Mouse (Mus musculus) kidney, postnatal 14 days (tissue): ENCODE data around the gene Sf3a1.

Source experiments
- DNase-seq: peaks from one replicate; pipeline ENCODE4 v3.0.0; 2022; ENCODE audit warnings: mixed read lengths

The Sf3a1 gene

DNA sequence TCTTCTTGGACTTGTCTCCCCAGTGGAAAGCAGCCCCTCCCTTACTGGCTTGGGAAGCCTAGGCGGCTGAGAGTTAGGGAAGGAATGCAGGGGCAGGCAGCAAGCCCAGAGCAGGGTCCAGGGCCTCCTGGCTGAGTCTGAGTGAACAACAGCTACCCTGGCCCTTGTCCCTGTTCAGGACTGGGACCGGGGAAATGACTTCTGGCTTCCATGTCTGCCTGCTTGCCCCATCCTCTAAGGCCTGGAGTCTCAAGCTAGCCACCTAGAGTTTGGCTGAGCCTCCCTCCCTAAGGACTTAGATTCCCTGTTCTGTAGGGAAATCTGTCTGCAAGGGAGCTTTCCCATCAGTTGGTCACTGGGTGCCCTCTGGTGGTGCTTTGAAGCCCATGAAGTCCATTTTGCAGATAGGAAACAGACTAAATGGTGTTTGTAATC is 59.2 kb downstream of the Sf3a1 start:
- DNase-seq = peak; percentile 90

- DNase-seq = no peak
Measured at GRCm38 (mm10) chr11:4219908-4220307, 59.8 kb downstream of the Sf3a1 start.

DNA sequence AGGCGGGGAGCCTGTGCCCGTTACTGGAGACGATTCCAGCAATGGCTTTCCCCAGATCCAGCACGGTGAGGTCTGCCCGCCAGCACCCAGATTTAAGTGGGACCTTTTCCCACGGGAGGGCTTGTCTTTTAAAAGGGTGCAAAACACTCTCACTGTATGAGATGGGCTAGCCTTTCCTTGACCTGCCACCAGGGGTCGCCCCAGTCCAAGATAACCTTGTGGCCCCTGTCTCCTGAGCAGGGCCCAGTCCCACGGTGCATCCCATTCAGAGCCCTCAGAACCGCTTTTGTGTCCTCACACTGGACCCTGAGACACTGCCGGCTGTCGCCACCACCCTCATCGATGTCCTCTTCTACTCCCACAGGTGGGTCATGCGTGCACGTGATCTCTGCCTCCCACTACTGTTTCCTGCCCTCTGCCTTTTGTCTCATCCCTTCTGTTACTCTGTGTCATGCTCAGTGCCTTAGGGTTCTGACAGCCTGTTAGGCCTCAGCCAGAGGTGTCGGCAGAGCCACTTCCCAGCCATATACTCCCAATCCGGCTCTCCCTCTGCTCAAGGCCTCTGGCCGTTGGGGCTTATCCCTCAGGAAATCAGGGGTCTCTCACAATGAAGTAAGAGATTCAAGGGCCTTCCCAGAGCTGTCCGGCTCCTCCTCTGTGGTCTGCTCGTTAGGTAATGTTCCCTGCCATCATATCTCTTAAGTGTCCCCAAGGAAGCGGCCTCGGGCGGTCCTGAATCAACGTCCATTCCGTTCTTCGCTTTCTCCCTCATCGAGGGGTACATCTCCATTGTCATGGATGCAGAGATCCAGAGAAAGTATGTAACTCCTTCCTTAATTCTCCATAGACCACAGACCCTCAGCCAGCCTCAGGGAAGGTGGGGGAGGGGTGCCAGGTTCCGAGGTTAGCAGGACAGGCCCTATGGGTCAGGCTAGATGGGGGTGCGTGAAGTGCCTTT is 60.6 kb downstream of the Sf3a1 start:
- peak; percentile 82 for DNase-seq

DNA sequence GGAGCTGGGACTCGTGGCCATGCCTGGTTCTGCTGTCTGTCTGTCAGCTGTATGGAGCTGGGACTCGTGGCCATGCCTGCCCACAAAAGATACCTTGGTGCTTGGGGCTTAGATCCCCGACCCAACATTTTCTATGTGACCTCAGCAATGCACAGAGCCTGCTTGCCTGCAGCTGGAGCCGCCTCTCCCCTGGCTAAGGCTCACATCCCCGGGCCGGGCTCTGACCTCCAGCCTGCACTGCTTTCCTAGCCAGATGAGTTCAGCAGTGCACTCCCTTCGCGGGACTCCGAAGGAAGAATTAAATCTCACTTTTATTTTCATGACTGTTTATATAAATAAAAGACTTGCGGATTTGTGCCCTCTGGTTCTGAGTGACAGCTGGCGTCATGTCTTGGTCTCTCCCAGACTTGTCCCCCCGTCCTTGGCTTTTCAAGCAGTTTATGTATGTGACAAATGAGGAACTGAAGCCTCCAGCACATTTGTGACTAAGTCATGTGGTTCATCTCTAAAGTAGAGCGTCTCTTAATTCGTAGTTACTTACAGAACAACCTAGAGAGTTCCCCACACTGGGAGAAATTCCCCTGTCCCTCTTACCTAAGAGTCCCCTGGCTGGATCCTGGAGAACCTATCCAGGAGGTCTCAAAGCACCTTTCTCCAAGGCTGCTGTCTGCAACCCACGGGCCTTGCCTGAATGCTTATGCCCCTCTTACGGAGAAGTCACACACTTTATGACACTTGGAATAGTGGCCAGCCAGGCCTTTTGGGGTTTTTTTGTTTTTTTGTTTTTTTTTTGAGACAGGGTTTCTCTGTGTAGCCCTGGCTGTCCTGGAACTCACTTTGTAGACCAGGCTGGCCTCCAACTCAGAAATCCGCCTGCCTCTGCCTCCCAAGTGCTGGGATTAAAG is 62.1 kb downstream of the Sf3a1 start:
- DNase-seq = no peak

- no peak for DNase-seq
Measured at GRCm38 (mm10) chr11:4223393-4224188, 63.4 kb downstream of the Sf3a1 start.

GRCm38 (mm10) chr11:4224223-4224622 is 64.1 kb downstream of the Sf3a1 start:
- no peak for DNase-seq

DNA sequence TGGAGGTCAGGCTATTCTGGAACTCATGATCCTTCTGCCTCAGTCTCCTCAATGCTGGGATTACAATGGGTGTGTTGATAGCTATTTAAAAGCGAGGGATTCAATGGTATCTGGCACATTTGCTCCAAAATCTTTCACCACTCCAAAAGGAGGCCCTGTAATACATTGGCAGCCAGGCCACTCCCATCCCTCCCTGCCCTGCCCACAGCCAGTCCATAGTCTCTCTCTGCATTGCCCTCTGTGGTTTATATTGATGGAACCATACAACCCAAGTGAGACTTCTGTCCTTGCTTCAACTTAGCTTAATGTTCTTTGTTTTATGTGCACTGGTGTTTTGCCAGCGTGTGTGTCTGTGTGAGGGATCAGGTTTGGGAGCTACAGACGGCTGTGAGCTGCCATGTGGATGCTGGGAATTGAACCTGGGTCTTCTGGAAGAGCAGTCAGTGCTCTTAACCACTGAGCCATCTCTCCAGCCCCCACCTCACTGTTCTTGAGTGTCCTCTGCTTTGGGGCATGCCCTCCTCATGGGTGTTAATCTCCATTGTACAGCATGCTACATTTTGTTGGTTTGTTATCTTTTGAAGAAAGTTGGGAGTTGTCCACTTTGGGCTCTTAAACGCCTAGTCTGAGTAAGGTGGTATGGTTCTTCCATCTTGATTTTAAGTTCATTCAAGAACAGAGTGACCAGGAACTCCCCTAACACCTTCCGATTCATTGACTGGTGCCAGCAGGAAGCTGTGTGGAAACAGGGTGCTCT is 66.6 kb downstream of the Sf3a1 start:
- DNase-seq = no peak

GRCm38 (mm10) chr11:4228463-4228862 is 68.3 kb downstream of the Sf3a1 start:
- DNase-seq = no peak

DNA sequence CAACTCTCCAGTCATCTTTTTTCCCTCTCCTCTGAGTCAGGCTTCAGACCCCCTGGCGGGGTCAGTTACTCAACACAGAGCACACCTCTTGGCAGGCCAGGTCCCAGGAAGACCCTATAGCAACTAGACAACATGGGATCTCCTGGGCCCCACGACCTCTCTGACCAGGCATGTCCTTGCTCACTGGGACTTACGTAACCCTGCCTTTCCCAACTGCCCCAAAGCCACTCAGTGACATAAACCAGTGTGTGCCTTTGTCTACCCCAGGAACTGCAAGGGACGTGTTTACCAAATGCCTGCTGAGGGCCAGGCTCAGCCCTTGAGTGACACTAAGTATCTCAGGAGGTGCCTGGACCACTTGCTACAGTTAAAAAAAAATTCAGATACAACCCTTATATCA is 69.7 kb downstream of the Sf3a1 start:
- DNase-seq = no peak

- no peak for DNase-seq
Measured at GRCm38 (mm10) chr11:4231435-4231834, 71.3 kb downstream of the Sf3a1 start.
